In genomic region chr1:173427385-173427784, GRCm38 (mm10) we compare ENCODE assay signal across 22 mouse cellular contexts. TPM values are rescaled to one million over a fixed set of nuclear protein-coding genes. Genes with fewer than 3 reads are reported as not detected.
DNase-seq lines count a peak whose midpoint lies in the region; ATAC-seq and TF ChIP-seq lines count a peak whose summit lies in the region.
"Had no signal": no experiment of that assay in that cellular context is flagged by ENCODE, and none has a peak within 500 bp of the region (broad histone marks: within the 10 kb centered on the region; RNA-seq: fewer than 3 reads in every experiment).

No protein-coding gene starts in this region.

- no peaks in the 10 kb centered on the region for H3K79me2 ChIP-seq in liver, adult 2 months (ENCODE audit: control insufficient read depth, insufficient read depth, low read length)

- H3K27me3 ChIP-seq in embryonic facial prominence, embryonic 14.5 days (replicated peaks; ENCODE audit: control insufficient read depth, insufficient read depth, low read length): no peaks in the 10 kb centered on the region
- H3K27me3 ChIP-seq in embryonic facial prominence, embryonic 10.5 days (replicated peaks; ENCODE audit: low read depth, poor library complexity, severe bottlenecking): no peaks in the 10 kb centered on the region
- H3K27me3 ChIP-seq in liver, adult 2 months (ENCODE audit: control insufficient read depth, insufficient read depth, low read length): no peaks in the 10 kb centered on the region
- H3K27me3 ChIP-seq: embryonic facial prominence, embryonic 12.5 days; hindbrain, embryonic 12.5 days; liver, embryonic 13.5 days; midbrain, embryonic 12.5 days; neural tube, embryonic 13.5 days had no signal

- peaks cover 8% of the 10 kb centered on the region for H3K4me1 ChIP-seq in embryonic facial prominence, embryonic 14.5 days (ENCODE audit: control insufficient read depth, insufficient read depth, low read length)
- no peaks in the 10 kb centered on the region for H3K4me1 ChIP-seq in embryonic facial prominence, embryonic 10.5 days
- H3K4me1 ChIP-seq in liver, adult 2 months (ENCODE audit: control insufficient read depth, insufficient read depth, low read length): no peaks in the 10 kb centered on the region
- H3K4me1 ChIP-seq: embryonic facial prominence, embryonic 12.5 days; heart, embryonic 10.5 days; hindbrain, embryonic 12.5 days; liver, embryonic 13.5 days; midbrain, embryonic 12.5 days; neural tube, embryonic 13.5 days had no signal

- TF ChIP-seq POLR2A in liver, adult 2 months (IDR thresholded peaks at IDR 0.05; ENCODE audit: extremely low read depth, insufficient read depth, low read length): no peak

- WGBS in embryonic facial prominence, embryonic 14.5 days: 60% methylated on average over 8 of the region's 8 CpGs
- 79% methylated on average over 8 of the region's 8 CpGs for WGBS in embryonic facial prominence, embryonic 10.5 days
- WGBS in liver, adult 2 months: 86% methylated on average over 8 of the region's 8 CpGs

- TF ChIP-seq CTCF in liver, adult 2 months (IDR thresholded peaks at IDR 0.05; ENCODE audit: low read depth, low read length): no peak

- no peak overlapping the region; the same call in 1 of the 2 replicates for H3K27ac ChIP-seq in embryonic facial prominence, embryonic 14.5 days (replicated peaks; ENCODE audit: low read depth, low read length)
- H3K27ac ChIP-seq in embryonic facial prominence, embryonic 10.5 days (replicated peaks): no peak overlapping the region
- no peak overlapping the region for H3K27ac ChIP-seq in liver, adult 2 months (replicated peaks; ENCODE audit: insufficient read depth, low read depth, low read length)
- H3K27ac ChIP-seq: embryonic facial prominence, embryonic 12.5 days; heart, embryonic 10.5 days; hindbrain, embryonic 12.5 days; liver, embryonic 13.5 days; midbrain, embryonic 12.5 days; neural tube, embryonic 13.5 days had no signal

- DNase-seq in embryonic facial prominence, embryonic 14.5 days (ENCODE audit: low spot score): peak; percentile 33
- no peak for DNase-seq in embryonic facial prominence, embryonic 10.5 days (ENCODE audit: low spot score)
- DNase-seq in liver, adult 2 months (ENCODE audit: extremely low read depth, low read depth, low spot score): peak; percentile 29
- no peak for DNase-seq in liver
- peak; percentile 22 for DNase-seq in skeletal muscle tissue, adult 2 months (ENCODE audit: low read depth, low spot score)
- no peak for DNase-seq in cerebellum, postnatal 10 days
- DNase-seq: adrenal gland, postnatal 36 days; cerebellum, adult 2 months; kidney, adult 18-20 months; kidney, postnatal 10 days; liver, embryonic 13.5 days; spleen, adult 18-20 months; thymus, postnatal 25 days had no signal

- H3K9ac ChIP-seq in embryonic facial prominence, embryonic 14.5 days (ENCODE audit: low read depth, low read length): no peak overlapping the region
- no peak overlapping the region for H3K9ac ChIP-seq in liver, adult 2 months (ENCODE audit: low read depth, low read length)
- H3K9ac ChIP-seq: embryonic facial prominence, embryonic 12.5 days; hindbrain, embryonic 12.5 days; liver, embryonic 13.5 days; midbrain, embryonic 12.5 days; neural tube, embryonic 13.5 days had no signal

- H3K4me3 ChIP-seq in embryonic facial prominence, embryonic 14.5 days (ENCODE audit: low read depth, low read length): no peak overlapping the region
- H3K4me3 ChIP-seq in embryonic facial prominence, embryonic 10.5 days: no peak overlapping the region
- H3K4me3 ChIP-seq in liver, adult 2 months (ENCODE audit: insufficient read depth, low read depth, low read length): no peak overlapping the region
- H3K4me3 ChIP-seq: embryonic facial prominence, embryonic 12.5 days; heart, embryonic 10.5 days; hindbrain, embryonic 12.5 days; liver, embryonic 13.5 days; midbrain, embryonic 12.5 days; neural tube, embryonic 13.5 days had no signal

- no peak for ATAC-seq in embryonic facial prominence, embryonic 14.5 days (ENCODE audit: low read depth)
- peak; percentile 61 for ATAC-seq in granulocyte monocyte progenitor cell, adult 5-6 weeks (replicated peaks; ENCODE audit: poor library complexity, severe bottlenecking)
- ATAC-seq: CD4-positive, CD25-positive, alpha-beta regulatory T cell, adult 4 months; forebrain, embryonic 16.5 days had no signal

- no peaks in the 10 kb centered on the region for H3K9me3 ChIP-seq in embryonic facial prominence, embryonic 14.5 days (ENCODE audit: control insufficient read depth, low read length)
- H3K9me3 ChIP-seq in embryonic facial prominence, embryonic 10.5 days: no peaks in the 10 kb centered on the region
- H3K9me3 ChIP-seq: embryonic facial prominence, embryonic 12.5 days; heart, embryonic 10.5 days; hindbrain, embryonic 12.5 days; liver, embryonic 13.5 days; midbrain, embryonic 12.5 days; neural tube, embryonic 13.5 days had no signal

- H3K36me3 ChIP-seq in embryonic facial prominence, embryonic 14.5 days (ENCODE audit: control insufficient read depth, insufficient read depth, low read length): no peaks in the 10 kb centered on the region
- no peaks in the 10 kb centered on the region for H3K36me3 ChIP-seq in embryonic facial prominence, embryonic 10.5 days (replicated peaks)
- H3K36me3 ChIP-seq in liver, adult 2 months (ENCODE audit: control insufficient read depth, insufficient read depth, low read length): no peaks in the 10 kb centered on the region
- H3K36me3 ChIP-seq: embryonic facial prominence, embryonic 12.5 days; G1E; heart, embryonic 10.5 days; hindbrain, embryonic 12.5 days; liver, embryonic 13.5 days; neural tube, embryonic 13.5 days had no signal

- no peak overlapping the region for H3K4me2 ChIP-seq in embryonic facial prominence, embryonic 14.5 days (ENCODE audit: low read depth, low read length)
- H3K4me2 ChIP-seq: embryonic facial prominence, embryonic 12.5 days; hindbrain, embryonic 12.5 days; liver, embryonic 13.5 days; midbrain, embryonic 12.5 days; neural tube, embryonic 13.5 days had no signal

RNA-seq across cellular contexts. Expression of gene Cadm3, which starts 59.9 kb away (rescaled TPM):
- polyA plus RNA-seq in embryonic facial prominence, embryonic 14.5 days (2014; fragmentation: Nextera tagmentation; extraction: Ambion mirVana): 11.6 and 12.3 TPM in 2 replicates
- 1.6 and 2.0 TPM in 2 replicates for polyA plus RNA-seq in embryonic facial prominence, embryonic 10.5 days (2016; fragmentation: Nextera tagmentation; extraction: Ambion mirVana)
- total RNA-seq in liver, adult 2 months (2014; rRNA removed): 3.0 and 6.2 TPM in 2 replicates
- 9.2 and 10.4 TPM in 2 replicates for polyA plus RNA-seq in liver, adult 2 months (2012; rRNA removed)
- not detected in 2 replicates for total RNA-seq in granulocyte monocyte progenitor cell, adult 5-6 weeks (2014; fragmentation: Nextera tagmentation)
- total RNA-seq in granulocyte monocyte progenitor cell, adult 5-6 weeks (2017): 0.26 TPM in 1 of 2 replicates, not detected in the other
- polyA plus RNA-seq: CD4-positive, CD25-positive, alpha-beta regulatory T cell, adult 4 months; G1E had no signal

Comparison
In these comparisons a context has a peak if more than half of its experiments do, and no peak if none do; other contexts are left out.
1. DNase-seq: peak in embryonic facial prominence, embryonic 14.5 days (single experiment), liver, adult 2 months (single experiment) and skeletal muscle tissue, adult 2 months (single experiment); none in embryonic facial prominence, embryonic 10.5 days (single experiment), liver (single experiment) and cerebellum, postnatal 10 days (0 of 2).